Mouse (Mus musculus) left cerebral cortex, postnatal 14 days (tissue): ENCODE measurements around the gene Col23a1. TPM values are rescaled to one million over a fixed set of nuclear protein-coding genes. Genes with fewer than 3 reads are reported as not detected.
A peak's percentile ranks its signal among the peaks of the same experiment; 100 is the strongest.

ENCODE experiments used
- DNase-seq, 2 experiments: peaks; one replicate each; pipeline ENCODE4 v3.0.0; 2021 to 2022; ENCODE audit warnings: low spot score in 2 of 2, mixed read lengths in 1 of 2
- intact Hi-C: fragments of 180-260 bp; cut with DNase I; formaldehyde crosslinking; loops from one replicate; pipeline ENCODE4 v1.15.1; 2025
- total RNA-seq, 2 experiments: library from RNA; stranded (reverse); gene quantifications; 2 replicates each; pipeline ENCODE4 v1.2.3; 2021

Col23a1 gene
- total RNA-seq, 2 experiments from 2014 or later: 10.7 to 12.9 TPM

GRCm38 (mm10) chr11:51552091-51552490 is 262.4 kb downstream of the Col23a1 start:
- intact Hi-C loops: no loop called here
- DNase-seq: no peak

GRCm38 (mm10) chr11:51554590-51554989 is 264.9 kb downstream of the Col23a1 start:
- DNase-seq: no peak
- intact Hi-C loops: no loop called here

DNA sequence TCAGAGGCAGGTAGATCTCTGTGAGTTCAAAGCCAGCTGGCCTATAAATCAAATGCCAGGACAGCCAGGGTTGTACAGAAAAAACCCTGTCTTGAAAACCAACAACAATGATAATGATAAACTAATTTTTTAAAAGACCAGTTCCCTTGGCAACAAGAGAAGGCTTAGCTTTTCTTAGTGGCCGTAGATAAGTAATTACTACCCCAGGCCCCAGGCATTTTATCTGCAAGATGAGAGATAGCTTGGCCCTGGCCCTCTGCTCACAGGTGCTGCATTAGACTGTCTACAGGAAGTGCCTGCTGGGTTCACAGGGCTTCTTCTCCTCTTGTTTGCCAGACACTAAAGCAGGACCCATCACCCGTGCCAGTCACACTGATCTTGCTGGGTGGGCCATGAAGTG is 265.3 kb downstream of the Col23a1 start:
- intact Hi-C loops: no loop called here
- DNase-seq: no peak

- intact Hi-C loops: no loop called here
- DNase-seq: no peak
These were observed 273.6 kb downstream of the Col23a1 start for GRCm38 (mm10) chr11:51563276-51563675.

DNA sequence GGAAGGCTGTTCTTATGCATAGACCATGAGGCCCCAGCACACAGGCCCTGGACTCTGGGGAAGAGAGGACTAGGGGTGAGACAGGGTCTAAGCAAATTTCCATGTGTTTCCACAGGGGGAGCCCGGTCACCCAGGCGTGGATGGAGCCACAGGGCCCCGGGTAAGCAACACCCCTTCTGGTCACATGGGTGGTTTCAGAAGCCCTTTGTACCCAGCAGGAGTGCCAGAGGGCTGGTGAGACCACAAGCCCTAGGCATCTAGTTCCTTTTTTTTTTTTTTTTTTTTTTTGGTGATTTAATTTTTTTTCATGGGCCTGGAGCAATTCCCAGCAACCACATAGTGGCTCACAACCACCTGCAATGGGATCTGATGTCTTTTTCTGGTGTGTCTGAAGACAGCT is 275.3 kb downstream of the Col23a1 start:
- intact Hi-C loops: no loop called here
- DNase-seq: no peak

DNA sequence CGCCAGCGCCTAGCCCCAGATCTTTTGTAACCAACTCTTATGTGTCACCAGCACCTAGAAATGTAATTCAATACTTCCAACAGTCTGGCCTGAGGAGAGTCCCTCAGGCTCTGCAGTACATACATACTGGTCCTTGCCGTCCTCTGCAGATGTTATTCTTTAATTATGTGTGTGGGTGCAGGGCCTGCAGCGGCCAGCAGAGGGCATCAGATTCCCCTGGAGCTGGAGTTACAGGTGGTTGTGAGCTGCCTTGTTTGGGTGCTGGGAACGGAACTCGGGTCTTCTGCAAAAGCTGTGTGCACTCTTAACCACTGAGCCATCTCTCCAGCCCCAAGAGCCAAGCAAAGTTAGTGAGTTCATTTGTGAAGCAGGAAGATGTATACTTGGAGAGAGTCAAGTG is 276.2 kb downstream of the Col23a1 start:
- DNase-seq: no peak
- intact Hi-C loops: no loop called here

DNA sequence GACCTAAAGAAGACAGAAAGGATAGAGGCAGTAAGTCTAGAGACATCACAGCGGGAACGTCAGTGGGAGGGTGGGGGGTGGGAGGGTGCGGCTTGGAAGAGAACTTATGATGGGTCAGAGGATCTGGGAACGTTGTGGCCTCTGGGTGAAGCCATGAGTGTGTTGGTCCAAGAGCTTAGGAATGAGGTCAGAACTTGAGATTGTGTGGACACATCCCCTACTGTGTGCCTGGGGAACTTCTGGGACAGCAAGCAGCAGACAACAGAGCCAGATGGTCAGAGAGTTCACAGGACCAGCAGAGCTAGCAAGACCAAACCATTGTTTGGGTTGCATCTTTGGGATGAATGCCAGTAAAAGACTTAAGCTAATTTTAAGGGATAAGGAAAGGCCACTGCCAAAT is 279.1 kb downstream of the Col23a1 start:
- no peak for DNase-seq
- intact Hi-C loops: no loop called here

DNA sequence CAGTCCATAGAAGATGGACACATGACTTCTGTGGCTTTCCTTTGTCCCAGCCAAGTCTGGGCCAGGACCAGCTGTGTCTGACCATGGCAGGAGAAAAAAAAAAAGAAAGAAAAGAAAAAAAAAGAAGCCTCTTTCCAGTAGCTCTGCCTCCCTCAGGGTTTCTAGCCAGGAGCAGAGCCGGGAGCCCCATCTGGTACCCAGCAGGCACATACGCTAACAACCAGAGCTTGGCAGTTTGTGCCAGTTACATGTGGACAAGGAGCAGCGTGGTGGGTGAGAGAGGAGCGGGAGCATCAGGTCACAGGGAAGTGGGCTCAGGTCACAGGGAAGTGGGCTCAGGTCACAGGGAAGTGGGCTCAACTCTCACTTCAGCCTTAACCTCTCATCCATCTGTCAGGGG is 286.7 kb downstream of the Col23a1 start:
- intact Hi-C loops: no loop called here
- no peak for DNase-seq

- no peak for DNase-seq
- intact Hi-C loops: no loop called here
These were observed 287.9 kb downstream of the Col23a1 start for GRCm38 (mm10) chr11:51577587-51577986.

DNA sequence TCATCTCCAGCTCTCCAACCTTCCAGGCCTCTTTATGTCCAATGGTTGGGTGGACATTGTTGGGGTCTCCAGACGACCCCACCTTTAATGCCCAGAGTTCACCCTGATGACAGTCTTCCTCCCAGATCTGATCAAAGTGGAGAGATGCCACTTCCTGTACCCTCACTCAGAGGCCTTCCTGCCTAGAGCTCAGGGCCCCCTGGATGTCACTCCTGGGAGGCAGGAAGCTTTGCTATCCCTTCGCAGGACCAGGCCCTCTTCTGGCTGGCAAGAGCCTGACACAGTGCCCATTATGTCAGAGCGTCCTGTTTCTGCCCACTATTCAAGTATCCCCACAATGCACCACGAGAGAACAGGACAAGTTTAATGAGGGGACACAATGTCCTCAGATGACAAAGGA is 289.3 kb downstream of the Col23a1 start:
- no peak for DNase-seq
- intact Hi-C loops: no loop called here

DNA sequence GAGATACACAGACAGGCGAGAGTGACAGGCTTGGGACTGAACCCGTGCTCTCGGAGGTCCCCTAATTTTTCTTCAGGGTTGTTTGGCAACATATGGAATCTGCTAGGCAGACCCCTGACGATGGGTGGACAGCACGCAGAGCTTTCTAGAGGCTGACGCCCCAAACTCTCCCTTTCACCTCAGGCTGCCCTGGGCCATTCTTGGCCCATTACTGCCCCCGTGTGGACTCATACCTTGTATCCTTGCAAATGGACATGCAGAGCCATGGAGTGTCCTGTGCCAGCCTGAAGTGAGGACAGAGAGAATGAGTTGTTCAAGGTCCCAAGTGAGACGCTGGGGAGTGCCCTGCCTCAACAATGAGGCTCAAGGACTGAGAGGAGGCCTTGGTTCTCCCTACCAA is 293.0 kb downstream of the Col23a1 start:
- peak; percentile 55 to 63 for DNase-seq
- intact Hi-C loops: loop anchor here (5.0 kb wide), 2 partner anchors 40 to 295 kb away; partner anchors contain the start of gene Col23a1

GRCm38 (mm10) chr11:51584057-51584430 is 294.3 kb downstream of the Col23a1 start:
- intact Hi-C loops: loop anchor here (5.0 kb wide), 2 partner anchors 42 to 297 kb away; partner anchors contain the start of gene Col23a1
- no peak for DNase-seq

DNA sequence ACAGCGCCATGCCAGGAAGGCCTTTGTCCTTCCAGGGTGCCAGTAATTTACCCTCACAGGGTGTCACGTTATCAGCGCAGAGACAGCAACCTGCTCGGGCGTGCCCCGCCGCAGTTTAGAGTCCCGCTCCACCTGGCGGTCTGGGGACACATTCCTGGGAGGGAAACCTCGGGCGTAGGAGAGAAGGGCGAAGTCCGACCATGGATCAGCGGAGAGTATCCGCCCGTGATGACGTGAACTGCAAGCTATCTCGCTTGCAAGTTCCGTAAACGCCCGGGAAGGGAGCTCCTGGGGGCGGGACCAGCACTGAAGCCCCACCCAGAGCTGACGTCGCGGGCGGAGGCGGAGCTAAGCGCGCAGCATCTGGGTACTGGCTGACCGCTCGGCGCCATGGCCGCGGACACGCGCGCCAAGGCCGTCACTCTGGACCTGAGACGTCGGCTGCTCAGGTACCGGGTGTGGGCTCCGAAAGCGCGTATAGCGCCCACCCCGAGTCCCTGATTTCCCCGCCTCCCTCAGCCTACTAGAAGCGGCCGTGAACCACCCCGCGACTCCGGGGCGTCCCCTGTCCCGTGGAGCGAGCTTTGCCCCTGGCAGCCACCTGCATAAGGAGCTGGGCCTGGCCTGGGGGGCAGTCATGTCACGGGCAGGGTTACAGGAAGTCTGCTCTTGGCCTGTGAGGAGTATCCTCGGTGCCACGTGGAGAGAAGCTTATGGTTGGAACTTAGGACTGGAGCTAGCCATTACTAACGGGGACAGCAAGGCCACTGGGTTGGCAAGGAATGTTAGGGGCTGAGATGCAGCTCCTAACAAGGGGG is 294.9 kb downstream of the Col23a1 start, which contains the start of gene Phykpl:
TSS of gene Phykpl (plus strand) at position 327 of the 818 bp plus-strand sequence.
- DNase-seq: peak; percentile 92 to 93
- intact Hi-C loops: loop anchor here (5.0 kb wide), 2 partner anchors 42 to 297 kb away; partner anchors contain the start of gene Col23a1

DNA sequence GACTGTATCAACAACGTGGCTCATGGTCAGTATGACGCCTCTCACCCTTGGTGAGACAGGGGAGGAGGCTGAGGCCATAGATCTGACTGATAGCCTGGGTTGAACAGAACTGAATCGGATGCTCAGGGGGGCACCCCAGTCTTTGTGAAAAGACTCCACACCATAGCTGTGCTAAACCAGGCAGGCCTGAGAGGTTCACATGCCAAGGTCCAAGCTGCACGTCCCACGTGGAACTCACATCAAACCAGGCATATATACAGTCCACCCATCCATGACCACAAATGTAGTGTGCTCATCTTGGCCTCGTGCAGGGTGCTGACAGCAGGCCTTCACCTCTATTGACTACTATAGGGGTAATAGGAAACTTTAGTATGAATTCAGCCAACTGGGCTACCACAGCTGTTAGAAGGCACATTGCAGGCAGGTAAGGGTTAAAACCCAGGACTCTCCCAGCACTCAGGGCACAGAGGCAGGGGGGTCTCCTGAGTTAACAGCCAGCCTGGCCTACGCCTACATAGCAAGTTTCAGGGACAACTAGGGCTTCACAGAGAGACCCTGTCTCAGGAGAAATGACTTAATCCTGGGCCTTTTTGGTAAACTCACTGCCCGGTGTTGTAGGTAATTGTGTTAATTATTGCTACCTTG is 296.0 kb downstream of the Col23a1 start:
- no peak for DNase-seq
- intact Hi-C loops: no loop called here

- no peak for DNase-seq
- intact Hi-C loops: no loop called here
These were observed 296.7 kb downstream of the Col23a1 start for GRCm38 (mm10) chr11:51586411-51586810.

GRCm38 (mm10) chr11:51587059-51587458 is 297.3 kb downstream of the Col23a1 start:
- intact Hi-C loops: no loop called here
- no peak for DNase-seq

DNA sequence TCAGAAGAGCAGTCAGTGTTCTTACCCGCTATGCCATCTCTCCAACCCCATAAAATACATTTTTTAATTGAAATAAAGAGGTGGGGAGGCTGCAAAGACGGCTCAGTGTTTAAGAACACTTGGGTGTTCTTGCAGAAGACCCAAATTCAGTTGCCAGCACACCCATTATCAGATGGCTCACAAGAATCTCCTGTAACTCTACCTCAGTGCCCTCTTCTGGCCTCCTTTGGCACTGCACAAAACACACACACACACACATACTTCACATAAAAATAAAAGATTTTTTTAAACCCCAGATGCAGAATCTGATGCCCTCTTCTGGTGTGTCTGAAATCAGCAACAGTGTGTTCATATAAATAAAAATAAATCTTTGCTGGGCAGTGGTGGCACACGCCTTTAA is 299.1 kb downstream of the Col23a1 start:
- DNase-seq: no peak
- intact Hi-C loops: no loop called here

- DNase-seq: no peak
- intact Hi-C loops: no loop called here
These were observed 300.3 kb downstream of the Col23a1 start for GRCm38 (mm10) chr11:51590002-51590401.

DNA sequence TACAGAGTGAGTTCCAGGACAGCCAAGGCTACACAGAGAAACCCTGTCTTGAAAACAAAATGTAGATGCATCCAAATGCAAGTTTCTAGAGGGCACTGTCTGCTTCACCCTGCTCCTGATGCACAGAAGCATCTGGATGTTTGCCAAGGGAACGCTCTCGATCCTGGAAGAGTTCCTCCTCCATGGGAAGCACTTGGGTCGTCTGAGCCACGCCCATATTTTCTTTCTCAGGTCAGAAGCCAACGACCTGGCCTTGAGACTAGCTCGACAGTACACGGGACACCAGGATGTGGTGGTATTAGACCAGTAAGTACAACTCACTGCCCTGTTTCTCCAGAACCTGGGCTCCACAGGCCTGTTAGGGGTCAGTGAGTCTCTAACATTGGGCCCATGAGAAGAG is 301.4 kb downstream of the Col23a1 start:
- intact Hi-C loops: no loop called here
- no peak for DNase-seq

DNA sequence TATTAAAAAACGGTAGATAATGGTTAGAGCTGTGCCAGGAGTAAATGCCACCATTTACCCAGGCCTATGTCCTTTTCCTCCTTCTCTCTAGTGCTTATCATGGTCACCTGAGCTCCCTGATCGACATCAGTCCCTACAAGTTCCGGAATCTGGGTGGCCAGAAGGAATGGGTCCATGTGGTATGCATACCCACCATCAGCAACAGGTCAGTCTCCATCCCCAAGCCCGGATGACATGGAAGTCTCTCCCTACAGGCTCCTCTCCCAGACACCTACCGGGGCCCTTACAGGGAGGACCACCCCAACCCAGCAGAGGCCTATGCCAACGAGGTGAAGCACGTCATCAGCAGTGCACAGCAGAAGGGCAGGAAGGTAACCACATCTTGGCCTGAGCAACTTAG is 302.2 kb downstream of the Col23a1 start:
- DNase-seq: no peak
- intact Hi-C loops: no loop called here

GRCm38 (mm10) chr11:51593368-51593767 is 303.6 kb downstream of the Col23a1 start:
- intact Hi-C loops: no loop called here
- no peak for DNase-seq
